Mouse (Mus musculus) kidney, postnatal 10 days (tissue): ENCODE measurements around the gene Cwc22.

Source experiments
- DNase-seq: peaks from one replicate; pipeline ENCODE4 v3.0.0; 2021; ENCODE audit warnings: mixed read lengths

The Cwc22 gene

GRCm38 (mm10) chr2:77945596-77946485 lies at the start of gene Cwc22:
Gene Cwc22 (minus strand): TSS chr2:77946375.
- peak; percentile 97 for DNase-seq

- no peak for DNase-seq
Observed at GRCm38 (mm10) chr2:77993727-77994401, 47.7 kb upstream of the Cwc22 start.

DNA sequence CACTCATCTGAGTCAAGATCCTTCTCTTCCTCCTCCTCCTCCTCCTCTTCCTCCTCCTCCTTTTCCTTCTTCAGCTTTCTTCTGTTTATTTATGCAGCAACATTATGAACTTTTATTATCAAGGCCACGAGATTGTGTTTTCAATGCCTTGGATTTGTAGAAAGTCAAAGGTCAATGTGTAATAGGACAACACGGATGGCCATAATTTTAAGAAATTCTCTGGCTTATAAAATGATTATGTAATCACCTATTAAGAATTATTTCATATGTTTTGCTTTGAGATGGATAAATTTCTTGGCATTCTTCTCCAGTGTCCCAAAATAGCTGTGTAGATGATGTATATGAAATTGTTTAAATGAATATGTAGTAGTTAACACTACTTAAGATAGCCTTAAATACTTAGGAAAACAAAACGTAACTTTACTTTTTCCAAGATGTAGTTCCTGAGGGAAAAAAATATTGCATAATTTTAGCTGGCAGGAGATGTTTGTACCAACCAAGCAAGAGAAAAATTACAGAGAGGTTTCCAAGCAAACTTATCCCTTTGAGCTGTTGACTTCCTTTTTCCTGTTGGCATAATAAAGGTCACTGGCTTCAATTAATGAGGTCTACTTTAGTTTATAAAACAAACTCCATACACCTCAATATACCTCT lies 46.9 kb upstream of the Cwc22 start:
- no peak for DNase-seq

- DNase-seq: no peak
Observed at GRCm38 (mm10) chr2:77990820-77991219, 44.6 kb upstream of the Cwc22 start.

GRCm38 (mm10) chr2:77990121-77990520 lies 43.9 kb upstream of the Cwc22 start:
- no peak for DNase-seq

DNA sequence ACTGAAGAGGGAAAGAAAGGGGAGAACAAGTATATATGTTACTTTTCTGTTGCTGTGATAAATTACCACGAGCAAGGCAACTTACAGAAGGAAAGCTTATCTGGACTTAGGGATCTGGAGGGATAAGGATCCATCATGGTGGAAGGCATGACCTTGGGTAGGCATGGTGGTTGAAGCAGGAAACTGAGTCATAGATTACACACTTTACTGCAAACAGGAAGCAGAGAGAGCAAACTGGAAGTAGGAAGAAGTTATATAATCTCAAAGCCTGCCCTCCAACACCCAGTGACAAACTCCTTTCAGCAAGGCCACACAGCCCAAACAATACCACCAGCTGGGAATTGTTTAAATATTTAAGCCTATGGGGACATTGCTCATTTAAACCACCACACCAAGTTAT lies 43.2 kb upstream of the Cwc22 start:
- DNase-seq: no peak

- peak; percentile 15 for DNase-seq
Observed at GRCm38 (mm10) chr2:77985991-77986730, 40.0 kb upstream of the Cwc22 start.

- DNase-seq: no peak
Observed at GRCm38 (mm10) chr2:77984209-77984608, 38.0 kb upstream of the Cwc22 start.

DNA sequence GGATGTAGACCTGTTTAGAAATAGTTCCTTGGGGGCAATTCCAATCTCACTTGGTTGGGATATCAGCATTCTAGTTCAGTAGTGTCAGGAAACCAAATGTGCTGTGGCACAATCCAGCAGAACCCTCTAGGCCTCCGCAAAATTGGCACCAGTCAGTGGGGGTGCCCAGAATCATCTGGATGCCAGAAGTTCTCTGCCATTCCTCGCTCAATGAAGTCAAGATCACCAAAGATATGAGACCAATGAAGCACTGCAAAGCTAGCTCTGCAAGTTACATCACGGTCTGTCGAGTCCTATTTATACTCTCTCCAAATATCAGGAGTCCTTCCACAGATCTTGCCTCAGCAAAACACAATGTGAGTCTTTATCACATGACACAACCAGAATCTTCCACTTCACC lies 35.7 kb upstream of the Cwc22 start:
- DNase-seq: no peak

DNA sequence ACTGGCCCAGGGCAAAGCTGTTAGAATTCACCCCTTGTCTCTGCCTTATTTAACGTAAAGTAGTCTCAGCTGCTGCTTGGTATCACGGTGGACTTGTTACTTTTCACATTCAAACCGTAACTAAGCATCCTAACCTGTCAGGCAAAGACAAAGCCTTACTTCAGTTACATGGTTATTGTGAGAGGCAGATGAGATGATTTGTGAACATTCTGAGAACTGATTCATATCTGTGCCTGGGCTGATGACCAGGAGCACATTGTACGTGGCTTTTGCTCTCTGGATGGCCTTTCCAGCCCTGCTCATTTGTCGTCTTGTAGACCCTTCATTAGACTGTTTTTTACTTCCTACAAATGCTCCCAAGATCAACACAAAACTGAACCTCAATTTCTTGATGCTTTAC lies 34.5 kb upstream of the Cwc22 start:
- no peak for DNase-seq

DNA sequence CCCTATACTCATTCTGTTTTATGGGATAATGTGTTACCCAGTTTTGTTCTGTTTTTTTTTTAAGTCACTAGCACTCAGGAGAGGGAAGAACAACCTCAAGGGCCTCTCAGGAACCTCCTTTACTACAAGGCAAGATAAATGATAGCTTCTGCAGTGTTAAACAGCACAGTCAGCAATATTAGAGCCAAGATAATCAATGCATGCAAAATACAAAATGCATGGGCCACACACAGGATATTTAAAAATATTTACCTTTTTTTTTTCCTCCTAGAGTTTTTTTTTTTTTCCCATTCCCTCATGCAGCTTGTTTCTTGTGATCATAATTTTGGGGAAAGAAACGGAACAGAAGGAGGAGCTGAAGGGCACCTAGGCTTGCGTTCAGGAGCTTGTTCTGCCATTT lies 33.3 kb upstream of the Cwc22 start:
- no peak for DNase-seq

DNA sequence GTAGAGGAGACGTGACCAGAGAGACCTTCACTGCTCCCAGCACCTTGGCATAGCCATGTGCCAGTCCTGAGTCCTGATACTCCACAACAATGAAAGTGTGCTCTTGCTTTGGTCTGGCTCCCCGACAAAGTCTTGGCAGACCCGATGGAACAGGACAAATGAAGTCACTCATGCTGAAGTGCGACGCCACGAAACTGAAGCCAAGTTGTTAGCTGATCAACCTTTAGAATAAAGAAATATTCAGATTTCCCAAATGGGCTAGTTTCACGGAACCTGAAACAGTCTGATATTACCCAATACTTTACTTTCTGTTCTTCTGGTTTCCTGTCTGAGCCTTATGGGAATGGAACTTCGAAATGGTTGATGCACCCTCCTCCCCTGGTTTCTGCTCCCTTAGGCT lies 32.9 kb upstream of the Cwc22 start:
- no peak for DNase-seq

DNA sequence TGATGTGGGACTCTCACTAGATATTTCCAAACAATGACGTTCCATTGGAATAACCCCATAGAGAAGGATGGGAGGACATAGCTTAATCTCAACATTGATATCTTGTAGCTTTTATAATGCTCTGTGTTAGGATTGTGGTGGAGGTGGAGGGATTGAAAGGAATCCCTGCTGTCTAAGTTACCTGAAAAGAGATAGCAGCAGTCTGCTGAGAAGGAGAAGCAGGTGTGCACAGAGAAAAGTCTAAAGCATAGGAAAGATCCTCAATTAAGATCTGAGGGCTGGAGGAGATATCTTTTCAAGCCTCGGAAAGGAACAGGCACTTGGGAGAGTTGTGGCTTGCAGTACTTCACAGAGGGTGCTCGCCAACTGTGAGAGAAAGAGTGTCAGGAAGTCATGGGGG lies 32.1 kb upstream of the Cwc22 start:
- DNase-seq: no peak

DNA sequence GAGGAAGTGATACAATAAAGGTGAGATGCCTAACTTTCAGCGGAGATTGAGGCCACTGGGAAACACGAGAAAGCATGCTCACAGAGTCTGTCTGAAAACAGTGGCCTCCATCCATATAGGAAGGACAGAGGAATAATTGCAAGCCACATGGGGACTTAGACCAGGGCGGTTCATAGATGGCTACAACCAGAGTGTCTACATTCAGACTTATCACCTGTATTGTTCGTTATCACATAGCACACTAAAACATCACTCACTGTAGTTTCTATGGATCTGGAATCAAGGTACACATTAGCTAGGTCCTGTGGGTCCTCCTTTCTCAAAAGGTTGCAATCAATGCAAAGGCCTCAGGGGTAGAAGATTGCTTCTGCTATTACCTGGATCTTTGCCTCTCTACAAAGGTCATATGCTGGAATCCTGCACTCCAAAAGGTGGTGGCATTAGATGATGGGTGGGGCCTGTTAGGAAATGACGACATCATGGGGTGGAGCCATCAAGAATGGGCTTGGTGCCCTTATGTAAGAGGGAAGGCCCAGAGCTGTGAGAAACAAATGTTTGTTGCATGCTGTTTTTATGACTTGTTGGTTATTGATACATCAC lies 30.2 kb upstream of the Cwc22 start:
- DNase-seq: no peak

GRCm38 (mm10) chr2:77975606-77976005 lies 29.4 kb upstream of the Cwc22 start:
- no peak for DNase-seq

GRCm38 (mm10) chr2:77974986-77975385 lies 28.8 kb upstream of the Cwc22 start:
- no peak for DNase-seq

DNA sequence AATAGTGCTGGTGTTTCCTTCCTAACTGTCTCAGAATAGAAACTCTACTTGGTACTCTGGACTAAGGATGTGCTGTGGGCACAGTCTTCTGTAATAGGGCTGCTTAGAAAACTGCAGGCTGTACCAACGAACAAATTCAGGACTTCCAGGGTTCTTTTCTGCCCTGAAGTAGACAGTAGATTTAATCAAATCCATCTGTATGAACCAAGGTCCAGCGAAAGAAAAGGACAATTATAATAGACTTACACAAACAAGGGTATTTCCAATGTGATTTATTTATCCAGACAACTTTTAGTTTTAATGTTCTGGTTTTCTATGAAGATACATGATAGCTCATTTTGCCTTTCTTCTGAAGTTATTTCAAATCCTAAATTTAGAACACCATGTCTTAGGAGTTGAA lies 28.2 kb upstream of the Cwc22 start:
- no peak for DNase-seq

DNA sequence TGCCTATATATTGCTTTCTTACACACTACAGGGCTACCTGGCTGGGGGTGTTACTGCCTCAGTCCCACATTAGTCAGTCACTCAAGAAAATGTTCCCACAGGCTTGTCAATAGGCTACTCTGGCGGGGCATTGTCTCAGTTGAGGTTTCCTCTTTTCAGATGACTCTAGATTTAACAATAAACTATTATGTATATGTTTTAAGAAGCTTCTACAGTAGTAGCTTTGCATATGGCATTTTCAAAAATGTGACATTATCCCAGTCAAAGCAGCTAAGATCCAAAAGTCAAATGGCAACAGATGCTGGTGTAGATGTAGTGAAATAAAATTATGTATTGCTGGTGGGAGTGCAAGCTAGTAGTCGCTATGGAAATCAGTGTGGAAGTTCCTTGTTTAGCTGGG lies 27.1 kb upstream of the Cwc22 start:
- no peak for DNase-seq

DNA sequence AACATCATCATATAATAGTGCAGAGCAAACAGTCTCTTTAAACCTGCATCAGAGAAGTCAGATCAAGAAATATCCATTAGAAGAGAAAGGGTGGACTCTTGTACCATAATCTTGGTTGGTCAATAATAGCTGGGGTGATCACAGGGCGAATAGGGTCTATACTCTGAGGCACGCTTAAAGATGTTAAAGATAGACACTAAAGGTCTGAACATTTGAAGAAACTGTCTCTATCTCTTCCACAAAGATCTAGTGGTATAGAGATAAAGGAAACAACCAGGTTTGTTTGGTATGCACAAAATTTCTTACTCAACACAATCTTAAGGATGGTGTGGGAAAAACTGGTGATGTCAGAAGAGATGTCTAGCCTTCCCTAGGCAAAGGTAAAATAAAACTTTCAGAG lies 26.4 kb upstream of the Cwc22 start:
- no peak for DNase-seq

DNA sequence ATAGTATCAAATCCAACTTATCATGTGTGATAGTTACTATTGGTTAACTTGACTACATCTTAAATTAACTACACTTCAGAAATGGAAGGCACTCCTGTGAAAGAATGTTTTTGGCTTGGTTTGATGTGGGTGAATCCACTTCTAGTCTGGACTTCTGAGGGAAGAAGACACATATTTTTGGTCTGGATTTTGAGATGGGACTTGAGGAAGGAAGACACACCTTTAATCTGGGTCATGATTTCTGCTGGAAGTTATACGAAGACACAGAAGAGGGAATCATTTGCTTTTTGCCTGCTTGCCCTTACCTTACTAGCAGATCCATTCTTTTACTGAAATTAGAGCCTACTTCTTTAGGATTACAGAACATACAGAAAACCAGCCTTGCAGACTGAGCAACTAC lies 25.7 kb upstream of the Cwc22 start:
- DNase-seq: no peak

DNA sequence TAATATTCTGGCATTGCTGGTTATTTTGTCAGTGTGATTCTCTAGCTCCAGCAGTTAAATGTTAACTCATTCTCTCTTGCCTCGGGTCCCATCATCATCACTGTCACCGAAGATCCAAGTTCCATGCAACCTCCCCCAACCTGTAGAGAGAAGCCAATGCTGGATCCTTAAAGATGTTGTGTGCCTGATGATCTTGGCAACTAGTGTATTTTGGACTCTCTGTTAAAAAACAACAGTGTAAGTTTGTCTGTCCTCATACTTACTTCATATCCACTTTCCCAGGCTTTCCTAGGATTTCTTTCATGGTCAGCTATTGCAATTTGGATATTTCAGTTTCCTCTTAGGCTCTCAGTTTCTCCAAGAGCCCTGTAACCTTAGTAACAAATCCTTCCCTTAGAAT lies 25.2 kb upstream of the Cwc22 start:
- no peak for DNase-seq

- DNase-seq: no peak
Observed at GRCm38 (mm10) chr2:77970556-77970955, 24.4 kb upstream of the Cwc22 start.

DNA sequence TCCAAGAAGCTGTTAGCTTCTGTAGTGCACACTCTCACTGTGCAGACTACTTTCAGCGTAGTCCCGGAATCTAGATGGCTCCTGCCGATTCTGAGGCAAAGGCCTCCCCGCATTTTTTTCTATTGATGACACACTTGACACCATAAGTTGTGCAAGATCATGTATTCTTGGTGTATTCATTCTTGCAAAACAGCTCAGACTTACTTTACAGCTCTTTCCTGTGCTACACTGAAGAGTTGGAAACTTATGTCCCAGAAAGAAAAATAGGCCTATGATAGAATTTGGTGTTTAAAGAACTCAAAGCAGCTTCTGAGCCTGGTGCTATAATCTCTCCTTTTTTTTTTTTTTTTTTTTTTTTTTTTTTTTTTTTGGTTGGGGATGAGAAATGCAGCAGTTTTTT lies 23.8 kb upstream of the Cwc22 start:
- no peak for DNase-seq
